Mouse (Mus musculus) ES-Bruce4 (cell line): ENCODE measurements around the gene Popdc2. TPM values are rescaled to one million over a fixed set of nuclear protein-coding genes. Genes with fewer than 3 reads are reported as not detected.
"Not testable (repeated sequence)": the region's sequence is repeated elsewhere in the genome, so short reads cannot be mapped to it uniquely, and the experiment has no call there.

ENCODE experiments used
- H3K27ac ChIP-seq: 2 replicates; pipeline ENCODE4 v1.5.1; 2012; ENCODE audit warnings: low read length, inconsistent platforms; ENCODE audit not compliant: insufficient read depth
- H3K27me3 ChIP-seq: 2 replicates; pipeline ENCODE4 v1.6.1; 2012; ENCODE audit warnings: mild to moderate bottlenecking, low read length, inconsistent platforms; ENCODE audit not compliant: control insufficient read depth, poor library complexity, insufficient read depth, severe bottlenecking
- H3K36me3 ChIP-seq: 2 replicates; pipeline ENCODE4 v1.6.1; 2012; ENCODE audit warnings: inconsistent platforms, mild to moderate bottlenecking, low read length, moderate library complexity; ENCODE audit not compliant: control insufficient read depth, poor library complexity, insufficient read depth, severe bottlenecking
- H3K4me1 ChIP-seq: one replicate; pipeline ENCODE4 v1.8.1; 2011; ENCODE audit warnings: low read length; ENCODE audit not compliant: control insufficient read depth, insufficient read depth
- H3K4me3 ChIP-seq: 2 replicates; pipeline ENCODE4 v1.5.1; 2011; ENCODE audit warnings: low read depth, mild to moderate bottlenecking, low read length
- H3K9ac ChIP-seq: 2 replicates; pipeline ENCODE4 v1.6.1; 2012; ENCODE audit warnings: low read depth, mild to moderate bottlenecking, inconsistent platforms; ENCODE audit not compliant: poor library complexity, severe bottlenecking
- H3K9me3 ChIP-seq: replicated peaks from 2 replicates; pipeline ENCODE4 v1.6.1; 2012; ENCODE audit warnings: mild to moderate bottlenecking, low read length, inconsistent platforms; ENCODE audit not compliant: control insufficient read depth, poor library complexity, insufficient read depth, severe bottlenecking
- CTCF ChIP-seq: IDR thresholded peaks from one replicate; pipeline ENCODE4 v1.8.1; 2011; ENCODE audit warnings: low read depth, low read length
- EP300 ChIP-seq: IDR thresholded peaks from 2 replicates; pipeline ENCODE4 v1.6.1; 2011; ENCODE audit warnings: low read depth, low read length; ENCODE audit not compliant: insufficient read depth
- POLR2A ChIP-seq: IDR thresholded peaks from one replicate; pipeline ENCODE4 v1.8.1; 2011; ENCODE audit warnings: low read length; ENCODE audit not compliant: insufficient read depth
- polyA plus RNA-seq: library from polyadenylated mRNA; stranded (reverse); fragments of >200 nt; gene quantifications from 2 replicates; pipeline ENCODE4 v1.2.4, GENCODE M21; 2011; ENCODE audit warnings: low read depth; ENCODE audit not compliant: missing spikeins, insufficient read depth, insufficient read length

The Popdc2 gene
- polyA plus RNA-seq, 1 experiment, result not detected

- TF ChIP-seq POLR2A (no peak), CTCF (peak; percentile 19)
- no peak overlapping the region for H3K27ac ChIP-seq
- H3K4me1 ChIP-seq, result no peaks in the 10 kb centered on the region
- H3K27me3 ChIP-seq, result no peaks in the 10 kb centered on the region
- no peak overlapping the region for H3K4me3 ChIP-seq
- no peak overlapping the region for H3K9ac ChIP-seq
- H3K36me3 ChIP-seq, result no peaks in the 10 kb centered on the region
- H3K9me3 ChIP-seq, result no peaks in the 10 kb centered on the region
Observed at GRCm38 (mm10) chr16:38329340-38329739, 32.7 kb upstream of the Popdc2 start.

GRCm38 (mm10) chr16:38334431-38334830 lies 27.6 kb upstream of the Popdc2 start:
- Histone ChIP-seq H3K4me1 (no peaks in the 10 kb centered on the region), H3K9me3 (no peaks in the 10 kb centered on the region), H3K27me3 (no peaks in the 10 kb centered on the region), H3K9ac (no peak overlapping the region), H3K4me3 (no peak overlapping the region), H3K27ac (no peak overlapping the region), H3K36me3 (no peaks in the 10 kb centered on the region)
- no peak for TF ChIP-seq POLR2A
- no peak for TF ChIP-seq CTCF
- TF ChIP-seq EP300, result no peak

GRCm38 (mm10) chr16:38338077-38338476 lies 23.9 kb upstream of the Popdc2 start:
- TF ChIP-seq CTCF, result peak; percentile 9
- H3K4me3 ChIP-seq, H3K9me3 ChIP-seq, H3K27me3 ChIP-seq, H3K4me1 ChIP-seq, H3K36me3 ChIP-seq, H3K9ac ChIP-seq, H3K27ac ChIP-seq: not testable (repeated sequence)

GRCm38 (mm10) chr16:38341396-38342324 lies 20.3 kb upstream of the Popdc2 start, which contains the start of gene Maats1:
Gene Maats1, minus strand, starts transcription at chr16:38342143.
- Histone ChIP-seq H3K9ac (no peak within 1 kb of the TSS), H3K27me3 (no peaks in the 10 kb centered on the region), H3K4me1 (no peaks in the 10 kb centered on the region), H3K36me3 (no peaks in the 10 kb centered on the region), H3K9me3 (no peaks in the 10 kb centered on the region), H3K27ac (no peak within 1 kb of the TSS), H3K4me3 (peak within 1 kb of the TSS; percentile 61)
- no peak for TF ChIP-seq EP300
- TF ChIP-seq CTCF, result no peak

- no peaks in the 10 kb centered on the region for H3K27me3 ChIP-seq
- no peak overlapping the region for H3K4me3 ChIP-seq
- no peaks in the 10 kb centered on the region for H3K4me1 ChIP-seq
- no peak overlapping the region for H3K9ac ChIP-seq
- TF ChIP-seq POLR2A (no peak), CTCF (no peak), EP300 (no peak)
- H3K9me3 ChIP-seq, result no peaks in the 10 kb centered on the region
- peaks cover 13% of the 10 kb centered on the region for H3K36me3 ChIP-seq
- H3K27ac ChIP-seq, result no peak overlapping the region
Observed at GRCm38 (mm10) chr16:38344941-38345725, 16.9 kb upstream of the Popdc2 start.
